Mouse (Mus musculus) CH12.LX (cell line): ENCODE data around the gene Clec10a. TPM values are rescaled to one million over a fixed set of nuclear protein-coding genes. Genes with fewer than 3 reads are reported as not detected.

Source experiments
- DNase-seq: peaks from one replicate; pipeline ENCODE4 v3.0.0-alpha.2; 2013; ENCODE audit errors: extremely low read depth
- H3K27ac ChIP-seq: 2 replicates; pipeline ENCODE4 v1.5.1; 2012; ENCODE audit warnings: low read depth, mild to moderate bottlenecking, control low read depth, moderate library complexity; ENCODE audit not compliant: insufficient read depth
- H3K27me3 ChIP-seq: replicated peaks from 2 replicates; pipeline ENCODE3; 2012; ENCODE audit warnings: inconsistent platforms
- H3K36me3 ChIP-seq, 2 experiments: replicated peaks in 1 of 2; 2 replicates each; pipeline versions ENCODE3 to v1.6.1; 2012; ENCODE audit warnings: inconsistent platforms in 1 of 2, low read length in 1 of 2, mild to moderate bottlenecking in 1 of 2, mixed read lengths in 1 of 2, moderate library complexity in 1 of 2; ENCODE audit not compliant: control insufficient read depth in 1 of 2, insufficient read depth in 1 of 2
- H3K4me1 ChIP-seq, 2 experiments: 2 replicates each; pipeline ENCODE4 v1.6.1; 2012; ENCODE audit warnings: inconsistent platforms in 1 of 2, moderate library complexity in 1 of 2; ENCODE audit not compliant: insufficient read depth in 2 of 2, control insufficient read depth in 1 of 2
- H3K4me2 ChIP-seq: 2 replicates; pipeline ENCODE4 v1.6.1; 2012; ENCODE audit warnings: low read depth, mild to moderate bottlenecking, control low read depth; ENCODE audit not compliant: poor library complexity, insufficient read depth, severe bottlenecking
- H3K4me3 ChIP-seq, 3 experiments: fragments of 150-350 bp in 1 of 3; sonication (generic) in 1 of 3; replicated peaks in 1 of 3; 2 replicates each; pipeline versions ENCODE3 to v1.5.1; 2011 to 2012; ENCODE audit warnings: low read depth in 2 of 3, low read length in 2 of 3, mild to moderate bottlenecking in 2 of 3, moderate library complexity in 2 of 3, control low read depth in 1 of 3, improper control_type of control experiment in 1 of 3, inconsistent platforms in 1 of 3, mixed read lengths in 1 of 3; ENCODE audit not compliant: poor library complexity in 1 of 3
- H3K79me2 ChIP-seq: replicated peaks from 2 replicates; pipeline ENCODE4 v1.6.1; 2012; ENCODE audit warnings: mild to moderate bottlenecking, moderate library complexity; ENCODE audit not compliant: control insufficient read depth, poor library complexity, insufficient read depth, severe bottlenecking; ENCODE audit errors: extremely low read depth
- H3K9ac ChIP-seq: 2 replicates; pipeline ENCODE4 v1.6.1; 2012; ENCODE audit warnings: low read depth, mild to moderate bottlenecking, control low read depth, moderate library complexity; ENCODE audit not compliant: insufficient read depth
- H3K9me3 ChIP-seq: replicated peaks from 2 replicates; pipeline ENCODE3; 2012; ENCODE audit warnings: low read length, inconsistent platforms, mixed read lengths
- BHLHE40 ChIP-seq: IDR thresholded peaks from 2 replicates; pipeline ENCODE4 v1.6.1; 2011; ENCODE audit warnings: mild to moderate bottlenecking, low read depth, low read length, improper control_type of control experiment
- CHD2 ChIP-seq: IDR thresholded peaks from 2 replicates; pipeline ENCODE4 v1.6.1; 2011; ENCODE audit warnings: low read length, improper control_type of control experiment
- CTCF ChIP-seq, 2 experiments: IDR thresholded peaks in 1 of 2; conservative IDR thresholded peaks in 1 of 2; 2 replicates each; pipeline ENCODE4 v1.5.1; 2011 to 2012; ENCODE audit warnings: low read depth in 2 of 2, low read length in 2 of 2, improper control_type of control experiment in 1 of 2, inconsistent platforms in 1 of 2, mild to moderate bottlenecking in 1 of 2, moderate library complexity in 1 of 2
- ELF1 ChIP-seq: IDR thresholded peaks from 2 replicates; pipeline ENCODE4 v1.6.1; 2014; ENCODE audit warnings: low read depth, mild to moderate bottlenecking, inconsistent platforms, low read length, improper control_type of control experiment
- EP300 ChIP-seq: IDR thresholded peaks from 2 replicates; pipeline ENCODE4 v1.6.1; 2011; ENCODE audit warnings: low read length, improper control_type of control experiment
- GABPA ChIP-seq: IDR thresholded peaks from 2 replicates; pipeline ENCODE4 v1.6.1; 2012; ENCODE audit warnings: low read depth, low read length, improper control_type of control experiment, inconsistent platforms; ENCODE audit not compliant: insufficient replicate concordance
- HCFC1 ChIP-seq: IDR thresholded peaks from 2 replicates; pipeline ENCODE4 v1.6.1; 2012; ENCODE audit warnings: low read depth, mild to moderate bottlenecking, inconsistent platforms, low read length, improper control_type of control experiment
- IRF4 ChIP-seq: IDR thresholded peaks from 2 replicates; pipeline ENCODE4 v1.6.1; 2014; ENCODE audit warnings: low read depth, mild to moderate bottlenecking, inconsistent platforms, low read length, improper control_type of control experiment
- JUN ChIP-seq: IDR thresholded peaks from 2 replicates; pipeline ENCODE4 v1.6.1; 2011; ENCODE audit warnings: low read depth, mild to moderate bottlenecking, low read length, improper control_type of control experiment, moderate library complexity; ENCODE audit not compliant: insufficient read depth
- MAZ ChIP-seq: IDR thresholded peaks from 2 replicates; pipeline ENCODE4 v1.6.1; 2012; ENCODE audit warnings: low read depth, mild to moderate bottlenecking, inconsistent platforms, low read length, improper control_type of control experiment, moderate library complexity
- MEF2A ChIP-seq: IDR thresholded peaks from 2 replicates; pipeline ENCODE4 v1.6.1; 2014; ENCODE audit warnings: low read depth, mild to moderate bottlenecking, inconsistent platforms, low read length, improper control_type of control experiment, borderline replicate concordance
- MXI1 ChIP-seq: IDR thresholded peaks from 2 replicates; pipeline ENCODE4 v1.6.1; 2011; ENCODE audit warnings: mild to moderate bottlenecking, low read depth, low read length, improper control_type of control experiment
- MYC ChIP-seq: IDR thresholded peaks from 2 replicates; pipeline ENCODE4 v1.6.1; 2011; ENCODE audit warnings: low read depth, mild to moderate bottlenecking, improper control_type of control experiment, low read length
- NRF1 ChIP-seq: IDR thresholded peaks from 2 replicates; pipeline ENCODE4 v1.6.1; 2014; ENCODE audit warnings: low read depth, mild to moderate bottlenecking, inconsistent platforms, low read length, improper control_type of control experiment, moderate library complexity
- PAX5 ChIP-seq: IDR thresholded peaks from 2 replicates; pipeline ENCODE4 v1.6.1; 2012; ENCODE audit warnings: low read length, inconsistent platforms, mixed read lengths
- RAD21 ChIP-seq: IDR thresholded peaks from 2 replicates; pipeline ENCODE4 v1.6.1; 2011; ENCODE audit warnings: low read depth, mild to moderate bottlenecking, low read length, improper control_type of control experiment, moderate library complexity
- RCOR1 ChIP-seq: conservative IDR thresholded peaks from 2 replicates; pipeline ENCODE4 v1.6.1; 2012; ENCODE audit warnings: low read depth, mild to moderate bottlenecking, inconsistent platforms, low read length, improper control_type of control experiment
- SIN3A ChIP-seq: IDR thresholded peaks from 2 replicates; pipeline ENCODE4 v1.6.1; 2012; ENCODE audit warnings: low read length, improper control_type of control experiment, inconsistent platforms
- SMC3 ChIP-seq: IDR thresholded peaks from 2 replicates; pipeline ENCODE4 v1.6.1; 2011; ENCODE audit warnings: low read depth, low read length, improper control_type of control experiment
- TBP ChIP-seq: conservative IDR thresholded peaks from 2 replicates; pipeline ENCODE4 v1.6.1; 2011; ENCODE audit warnings: low read depth, low read length, improper control_type of control experiment
- TCF12 ChIP-seq: IDR thresholded peaks from 2 replicates; pipeline ENCODE4 v1.6.1; 2014; ENCODE audit warnings: low read depth, mild to moderate bottlenecking, inconsistent platforms, low read length, improper control_type of control experiment
- UBTF ChIP-seq: IDR thresholded peaks from 2 replicates; pipeline ENCODE4 v1.6.1; 2012; ENCODE audit warnings: low read depth, mild to moderate bottlenecking, inconsistent platforms, low read length, improper control_type of control experiment, moderate library complexity
- USF1 ChIP-seq: IDR thresholded peaks from 2 replicates; pipeline ENCODE4 v1.6.1; 2014; ENCODE audit warnings: low read depth, mild to moderate bottlenecking, inconsistent platforms, low read length, improper control_type of control experiment
- USF2 ChIP-seq: conservative IDR thresholded peaks from 2 replicates; pipeline ENCODE4 v1.6.1; 2011; ENCODE audit warnings: low read depth, low read length, improper control_type of control experiment
- ZKSCAN1 ChIP-seq: IDR thresholded peaks from 2 replicates; pipeline ENCODE4 v1.6.1; 2012; ENCODE audit warnings: low read depth, inconsistent platforms, low read length, improper control_type of control experiment, borderline replicate concordance
- ZNF384 ChIP-seq: IDR thresholded peaks from 2 replicates; pipeline ENCODE4 v1.6.1; 2012; ENCODE audit warnings: low read depth, low read length, improper control_type of control experiment, inconsistent platforms
- dilution Hi-C: fragments of 300-500 bp; cut with MboI; formaldehyde crosslinking; loops from 2 replicates; pipeline ENCODE4 v1.14.3; 2020; ENCODE audit warnings: low sequenced_read_pairs; ENCODE audit not compliant: extremely low pct_unique_long_range_greater_than_20kb, extremely low pct_ligation_motif_present
- in situ Hi-C: fragments of 300-500 bp; cut with MboI; formaldehyde crosslinking; loops from 3 replicates; pipeline ENCODE4 v1.14.3; 2019; ENCODE audit warnings: low sequenced_read_pairs, low pct_ligation_motif_present, low pct_unique_long_range_greater_than_20kb, mixed read lengths
- polyA plus RNA-seq: library from polyadenylated mRNA; unstranded; fragments of >175 nt; gene quantifications from 2 replicates; pipeline ENCODE4 v1.2.1, GENCODE M21; 2012; ENCODE audit warnings: low read depth; ENCODE audit not compliant: insufficient read length
- total RNA-seq, 2 experiments: library from RNA; depleted of rRNA; stranded (reverse); fragments of 300-350 nt in 1 of 2; fragments of >200 nt in 1 of 2; gene quantifications; 2 replicates each; pipeline ENCODE4 v1.2.3; 2012 to 2014

Gene Clec10a
- total and polyA plus RNA-seq, 3 experiments: not detected

- DNase-seq: no peak
- H3K4me1 ChIP-seq: peaks cover 2 to 5% of the 10 kb centered on the region in 2 experiments; a peak in 2 of 4 replicates
- dilution Hi-C loops (no loop called here), in situ Hi-C loops (no loop called here)
- no peaks in the 10 kb centered on the region for H3K36me3 ChIP-seq
- peaks cover 12% of the 10 kb centered on the region for H3K27me3 ChIP-seq
- H3K4me3 ChIP-seq: no peak overlapping the region
- TF ChIP-seq IRF4: no peak
- TF ChIP-seq TCF12: no peak
- TF ChIP-seq GABPA: no peak
- TF ChIP-seq MXI1: no peak
- no peak for TF ChIP-seq EP300
- no peak for TF ChIP-seq TBP
- no peak for TF ChIP-seq SIN3A
- TF ChIP-seq PAX5: no peak
- no peak for TF ChIP-seq RCOR1
- TF ChIP-seq ZKSCAN1: no peak
- TF ChIP-seq CTCF (conservative IDR thresholded peaks at IDR 0.05 in 1 of 2, IDR thresholded peaks at IDR 0.05 in 1 of 2; ENCODE audit: low read depth in 2 of 2, low read length in 2 of 2): no peak
- no peak for TF ChIP-seq MAZ
- TF ChIP-seq MEF2A: no peak
- TF ChIP-seq ELF1: no peak
- TF ChIP-seq USF1: no peak
- no peak overlapping the region for H3K4me2 ChIP-seq
- peaks cover 20% of the 10 kb centered on the region for H3K9me3 ChIP-seq
- no peaks in the 10 kb centered on the region for H3K79me2 ChIP-seq
- no peak overlapping the region for H3K27ac ChIP-seq
- H3K9ac ChIP-seq: no peak overlapping the region
These were observed 22.3 kb downstream of the Clec10a start for GRCm38 (mm10) chr11:70178311-70178710.

- dilution Hi-C loops: no loop called here
These were observed 22.8 kb downstream of the Clec10a start for GRCm38 (mm10) chr11:70178756-70179155.

More at GRCm38 (mm10) chr11:70178756-70179155, 22.8 kb downstream of the Clec10a start:
- H3K36me3 ChIP-seq: no peaks in the 10 kb centered on the region
- H3K4me2 ChIP-seq: no peak overlapping the region
- H3K27ac ChIP-seq: no peak overlapping the region
- no peak overlapping the region for H3K9ac ChIP-seq
- H3K9me3 ChIP-seq: peaks cover 20% of the 10 kb centered on the region
- H3K27me3 ChIP-seq: peaks cover 12% of the 10 kb centered on the region
- H3K4me1 ChIP-seq: peaks cover 2 to 4% of the 10 kb centered on the region in 2 experiments; a peak in 2 of 4 replicates
- H3K4me3 ChIP-seq: no peak overlapping the region
- no peaks in the 10 kb centered on the region for H3K79me2 ChIP-seq
- no peak for TF ChIP-seq ZNF384
- no peak for TF ChIP-seq MAZ
- no peak for TF ChIP-seq MYC
- no peak for TF ChIP-seq NRF1
- no peak for TF ChIP-seq TBP
- no peak for TF ChIP-seq SMC3
- TF ChIP-seq UBTF: no peak
- TF ChIP-seq USF2: no peak
- no peak for TF ChIP-seq BHLHE40
- no peak for TF ChIP-seq JUN
- no peak for TF ChIP-seq CHD2
- no peak for TF ChIP-seq ZKSCAN1
- TF ChIP-seq RAD21: no peak
- no peak for TF ChIP-seq IRF4
- TF ChIP-seq HCFC1: no peak
- TF ChIP-seq, all 38 proteins: peak for 0
- no peak for DNase-seq
- in situ Hi-C loops: no loop called here
